Mouse (Mus musculus) liver, adult 2 months (tissue): ENCODE data around the gene Plcl1. TPM values are rescaled to one million over a fixed set of nuclear protein-coding genes. Genes with fewer than 3 reads are reported as not detected.

Experiments used
- DNase-seq: peaks from one replicate; pipeline ENCODE4 v3.0.0-alpha.2; 2011; ENCODE audit warnings: low read depth, low spot score; ENCODE audit errors: extremely low read depth
- H3K27ac ChIP-seq: fragments of 200-500 bp; replicated peaks from 2 replicates; pipeline ENCODE4 v1.5.1; 2012; ENCODE audit warnings: low read depth, mild to moderate bottlenecking, control low read depth, inconsistent platforms, low read length; ENCODE audit not compliant: insufficient read depth
- H3K27me3 ChIP-seq: fragments of 200-500 bp; 2 replicates; pipeline ENCODE4 v1.6.1; 2012; ENCODE audit warnings: mild to moderate bottlenecking, moderate library complexity, low read length, inconsistent platforms; ENCODE audit not compliant: control insufficient read depth, insufficient read depth
- H3K36me3 ChIP-seq: fragments of 200-500 bp; 2 replicates; pipeline ENCODE4 v1.6.1; 2012; ENCODE audit warnings: low read length, inconsistent platforms; ENCODE audit not compliant: control insufficient read depth, insufficient read depth
- H3K4me1 ChIP-seq: fragments of 200-500 bp; 2 replicates; pipeline ENCODE4 v1.6.1; 2011; ENCODE audit warnings: low read length; ENCODE audit not compliant: control insufficient read depth, insufficient read depth
- H3K4me3 ChIP-seq: fragments of 200-500 bp; 2 replicates; pipeline ENCODE4 v1.5.1; 2011; ENCODE audit warnings: low read depth, mild to moderate bottlenecking, control low read depth, low read length, moderate library complexity; ENCODE audit not compliant: insufficient read depth
- H3K79me2 ChIP-seq: fragments of 200-500 bp; 2 replicates; pipeline ENCODE4 v1.6.1; 2012; ENCODE audit warnings: inconsistent platforms, mild to moderate bottlenecking, low read length, moderate library complexity; ENCODE audit not compliant: control insufficient read depth, insufficient read depth
- H3K9ac ChIP-seq: fragments of 200-500 bp; 2 replicates; pipeline ENCODE4 v1.6.1; 2012; ENCODE audit warnings: low read depth, mild to moderate bottlenecking, control low read depth, inconsistent platforms, low read length
- CTCF ChIP-seq: fragments of 200-500 bp; IDR thresholded peaks from 2 replicates; pipeline ENCODE4 v1.5.1; 2011; ENCODE audit warnings: low read depth, low read length, control low read depth
- POLR2A ChIP-seq: fragments of 200-500 bp; IDR thresholded peaks from 2 replicates; pipeline ENCODE4 v1.6.1; 2011; ENCODE audit warnings: low read length, control low read depth; ENCODE audit not compliant: insufficient read depth; ENCODE audit errors: extremely low read depth
- WGBS: fragments of 180-500 bp; shearing (Covaris S2); methylation state at CpG from one replicate; pipeline ENCODE4 v1.1.7; 2018; 5-methylcytosine and 5-hydroxymethylcytosine counted together
- polyA plus RNA-seq: library from polyadenylated mRNA; depleted of rRNA; stranded (reverse); fragments of >200 nt; gene quantifications from 2 replicates; pipeline ENCODE4 v1.2.3, GENCODE M21; 2012
- total RNA-seq: library from RNA; depleted of rRNA; stranded (reverse); fragments of >200 nt; gene quantifications from 2 replicates; pipeline ENCODE4 v1.2.3, GENCODE M21; 2014

Gene Plcl1
- total and polyA plus RNA-seq, 2 experiments, result 0.09 to 0.65 TPM

DNA sequence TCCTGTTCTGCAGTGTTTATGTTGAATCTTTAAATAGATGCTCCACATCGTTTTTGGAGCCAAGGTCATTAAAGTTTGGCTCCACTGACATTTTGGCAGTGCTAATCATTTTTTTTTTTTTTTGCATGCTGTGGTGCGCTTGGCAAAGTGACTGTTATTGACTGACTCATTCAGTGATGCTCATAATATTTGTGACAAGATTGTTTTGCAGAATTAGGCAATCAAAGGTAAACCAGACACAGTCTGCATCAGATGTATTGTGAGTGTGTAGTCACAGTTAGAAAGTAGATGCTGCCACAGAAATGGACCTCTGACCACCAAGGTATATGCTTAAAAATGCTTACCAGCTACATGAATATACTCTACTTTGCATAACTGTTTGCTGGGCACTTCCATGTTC lies 21.9 kb downstream of the Plcl1 start:
- no peak overlapping the region for H3K27ac ChIP-seq
- H3K36me3 ChIP-seq, result no peaks in the 10 kb centered on the region
- TF ChIP-seq CTCF, result no peak
- no peak for TF ChIP-seq POLR2A
- H3K27me3 ChIP-seq, result no peaks in the 10 kb centered on the region
- H3K79me2 ChIP-seq, result no peaks in the 10 kb centered on the region
- no peaks in the 10 kb centered on the region for H3K4me1 ChIP-seq
- H3K9ac ChIP-seq, result no peak overlapping the region
- no peak for DNase-seq
- H3K4me3 ChIP-seq, result no peak overlapping the region
- 30% methylated on average over 2 of the region's 2 CpGs for WGBS

- H3K36me3 ChIP-seq, result no peaks in the 10 kb centered on the region
- H3K4me3 ChIP-seq, result no peak overlapping the region
- H3K79me2 ChIP-seq, result no peaks in the 10 kb centered on the region
- no peaks in the 10 kb centered on the region for H3K27me3 ChIP-seq
- H3K4me1 ChIP-seq, result no peaks in the 10 kb centered on the region
- DNase-seq, result no peak
- H3K27ac ChIP-seq, result no peak overlapping the region
- TF ChIP-seq POLR2A (no peak), CTCF (no peak)
- no peak overlapping the region for H3K9ac ChIP-seq
- WGBS, result 92% methylated on average over 2 of the region's 2 CpGs
Measured at GRCm38 (mm10) chr1:55429051-55429450, 23.3 kb downstream of the Plcl1 start.

GRCm38 (mm10) chr1:55429708-55430107 lies 24.0 kb downstream of the Plcl1 start:
- no peaks in the 10 kb centered on the region for H3K4me1 ChIP-seq

GRCm38 (mm10) chr1:55430587-55430986 lies 24.9 kb downstream of the Plcl1 start:
- H3K4me1 ChIP-seq, result no peaks in the 10 kb centered on the region
- 92% methylated on average over 3 of the region's 3 CpGs for WGBS
- TF ChIP-seq POLR2A (no peak), CTCF (no peak)
- H3K4me3 ChIP-seq, result no peak overlapping the region
- H3K79me2 ChIP-seq, result no peaks in the 10 kb centered on the region
- H3K27ac ChIP-seq, result no peak overlapping the region
- no peaks in the 10 kb centered on the region for H3K36me3 ChIP-seq
- DNase-seq, result no peak
- no peaks in the 10 kb centered on the region for H3K27me3 ChIP-seq
- no peak overlapping the region for H3K9ac ChIP-seq

More at GRCm38 (mm10) chr1:55429708-55430107, 24.0 kb downstream of the Plcl1 start:
- Histone ChIP-seq H3K4me3 (no peak overlapping the region), H3K27ac (no peak overlapping the region), H3K79me2 (no peaks in the 10 kb centered on the region), H3K27me3 (no peaks in the 10 kb centered on the region), H3K36me3 (no peaks in the 10 kb centered on the region), H3K9ac (no peak overlapping the region)
- WGBS, result 94% methylated on average over 1 of the region's 1 CpGs
- TF ChIP-seq CTCF (no peak), POLR2A (no peak)
- no peak for DNase-seq

GRCm38 (mm10) chr1:55436589-55436988 lies 30.9 kb downstream of the Plcl1 start:
- H3K4me1 ChIP-seq, result no peaks in the 10 kb centered on the region
- no peaks in the 10 kb centered on the region for H3K27me3 ChIP-seq
- H3K9ac ChIP-seq, result no peak overlapping the region
- no peak for DNase-seq
- no peak overlapping the region for H3K4me3 ChIP-seq
- TF ChIP-seq POLR2A (no peak), CTCF (no peak)
- no peak overlapping the region for H3K27ac ChIP-seq
- 40% methylated on average over 5 of the region's 5 CpGs for WGBS
- no peaks in the 10 kb centered on the region for H3K79me2 ChIP-seq
- no peaks in the 10 kb centered on the region for H3K36me3 ChIP-seq

DNA sequence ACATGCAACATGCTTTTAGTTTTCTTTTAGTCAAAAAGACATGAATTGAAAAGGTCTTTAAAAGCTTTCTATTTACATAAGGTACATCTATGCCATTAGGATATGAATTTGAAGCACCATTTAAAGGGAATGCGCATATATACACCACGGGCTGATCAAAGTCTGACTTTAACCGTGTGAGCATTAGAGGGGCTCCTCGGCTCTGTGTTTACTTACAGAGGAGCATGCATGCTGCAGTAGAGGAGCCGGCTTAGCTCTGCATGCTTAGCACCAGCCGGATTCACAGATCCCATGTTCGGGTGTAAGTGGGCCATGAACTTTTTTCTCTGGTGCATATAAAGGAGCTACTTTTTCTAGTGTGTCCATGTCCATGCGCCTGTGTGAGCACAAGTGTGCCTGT lies 31.4 kb downstream of the Plcl1 start:
- no peak for TF ChIP-seq POLR2A
- TF ChIP-seq CTCF, result no peak
- no peaks in the 10 kb centered on the region for H3K4me1 ChIP-seq
- no peak overlapping the region for H3K27ac ChIP-seq
- H3K4me3 ChIP-seq, result no peak overlapping the region
- no peak for DNase-seq
- H3K36me3 ChIP-seq, result no peaks in the 10 kb centered on the region
- no peak overlapping the region for H3K9ac ChIP-seq
- WGBS, result 52% methylated on average over 8 of the region's 8 CpGs
- no peaks in the 10 kb centered on the region for H3K27me3 ChIP-seq
- H3K79me2 ChIP-seq, result no peaks in the 10 kb centered on the region
